Mouse (Mus musculus) liver, adult (tissue): Measurements from ENCODE around the gene Zfand3.

Experiments used
- GATA4 ChIP-seq: IDR thresholded peaks from 2 replicates; pipeline ENCODE4 v1.6.1; 2014; ENCODE audit warnings: mild to moderate bottlenecking, low read length; ENCODE audit not compliant: insufficient replicate concordance

Zfand3 gene

DNA sequence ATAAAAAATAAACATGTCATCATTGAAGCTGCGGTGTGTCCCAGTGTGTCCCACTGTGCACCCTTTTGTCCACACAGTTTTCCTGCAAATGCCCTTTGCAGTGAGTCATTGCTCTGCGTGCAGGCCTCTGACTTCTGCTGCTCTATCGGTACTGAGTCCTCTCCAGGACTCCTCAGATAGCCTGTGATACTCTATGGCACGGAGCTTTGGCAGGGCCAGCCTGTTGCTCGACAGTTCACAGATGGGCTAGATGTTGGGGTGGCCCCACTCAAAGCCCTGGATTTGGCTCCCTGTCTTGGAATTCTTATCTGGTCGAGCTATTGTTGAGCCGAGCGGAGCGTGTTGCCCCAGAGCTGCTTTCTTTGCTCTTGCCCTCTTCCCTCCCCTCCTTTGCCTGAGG is 160.3 kb downstream of the Zfand3 start:
- no peak for TF ChIP-seq GATA4

DNA sequence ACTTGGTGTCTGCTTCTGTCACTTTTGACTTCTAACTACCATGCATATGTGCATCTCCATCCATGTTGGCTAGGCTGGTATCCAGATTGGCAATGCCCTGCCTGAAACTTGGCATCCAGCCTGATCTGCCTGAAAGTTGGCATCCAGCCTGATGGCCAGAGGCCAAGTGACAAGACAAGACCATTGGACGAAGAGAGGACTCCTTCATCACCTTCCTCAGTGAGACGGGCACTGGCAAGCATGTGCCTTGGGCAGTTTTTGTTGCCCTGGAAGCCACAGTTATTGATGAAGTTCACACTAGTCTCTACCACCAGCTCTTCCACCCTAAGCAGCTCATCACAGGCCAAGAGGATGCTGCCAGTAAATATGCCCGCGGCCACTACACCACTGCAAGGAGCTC is 172.9 kb downstream of the Zfand3 start:
- TF ChIP-seq GATA4 = no peak

DNA sequence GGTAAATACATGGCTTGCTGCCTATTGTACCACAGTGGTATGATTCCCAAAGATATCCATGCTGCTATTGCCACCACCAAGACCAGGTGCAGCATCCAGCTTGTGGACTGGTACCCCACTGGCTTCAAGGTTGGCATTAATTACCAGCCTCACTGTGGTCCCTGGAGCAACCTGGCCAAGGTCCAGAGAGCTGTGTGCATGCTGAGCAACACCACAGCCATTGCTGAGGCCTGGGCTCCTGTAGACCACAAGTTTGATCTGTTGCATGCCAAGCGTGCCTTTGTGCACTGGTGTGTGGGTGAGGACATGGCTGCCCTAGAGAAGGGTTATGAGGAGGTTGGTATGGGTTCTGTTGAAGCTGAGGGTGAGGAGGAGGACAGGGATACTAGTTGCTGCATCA is 173.9 kb downstream of the Zfand3 start:
- no peak for TF ChIP-seq GATA4

DNA sequence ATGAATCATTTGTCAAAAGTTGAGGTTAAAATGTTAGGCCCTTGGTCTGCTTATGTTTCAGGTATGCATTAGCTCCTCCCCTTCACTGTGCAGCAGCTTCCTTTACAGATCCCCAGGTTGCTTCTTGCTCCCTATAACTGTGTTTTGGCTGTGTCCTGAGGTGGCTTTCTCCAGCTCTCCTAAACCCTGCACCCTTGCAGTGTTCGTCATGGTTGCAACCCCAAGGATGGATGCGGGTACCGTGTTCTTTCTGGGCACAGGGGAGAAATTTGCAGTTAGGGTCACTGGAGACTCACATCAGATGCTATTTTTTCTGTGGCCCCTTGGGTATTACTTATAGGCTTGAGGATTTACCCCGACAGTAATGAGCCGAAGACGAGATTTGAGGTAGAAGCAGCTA is 175.7 kb downstream of the Zfand3 start:
- TF ChIP-seq GATA4 = no peak

DNA sequence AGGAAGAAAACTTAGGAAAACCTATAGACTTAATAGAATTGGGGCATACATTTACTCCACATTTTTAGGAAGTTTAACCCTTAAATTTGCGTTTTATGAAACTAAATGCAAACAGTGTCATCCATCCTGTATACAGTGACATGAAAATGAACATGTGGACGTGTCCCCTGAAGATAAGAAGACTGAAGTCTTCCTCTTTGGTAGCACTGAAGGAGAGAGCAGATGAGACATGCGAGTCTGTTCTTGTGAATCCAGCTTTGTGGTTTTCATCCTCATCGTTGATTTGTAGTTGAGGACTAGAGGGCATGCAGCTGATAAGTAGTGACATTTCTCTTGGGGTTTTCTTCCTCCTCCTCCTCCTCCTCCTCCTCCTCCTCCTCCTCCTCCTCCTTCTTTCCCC is 177.0 kb downstream of the Zfand3 start:
- no peak for TF ChIP-seq GATA4

DNA sequence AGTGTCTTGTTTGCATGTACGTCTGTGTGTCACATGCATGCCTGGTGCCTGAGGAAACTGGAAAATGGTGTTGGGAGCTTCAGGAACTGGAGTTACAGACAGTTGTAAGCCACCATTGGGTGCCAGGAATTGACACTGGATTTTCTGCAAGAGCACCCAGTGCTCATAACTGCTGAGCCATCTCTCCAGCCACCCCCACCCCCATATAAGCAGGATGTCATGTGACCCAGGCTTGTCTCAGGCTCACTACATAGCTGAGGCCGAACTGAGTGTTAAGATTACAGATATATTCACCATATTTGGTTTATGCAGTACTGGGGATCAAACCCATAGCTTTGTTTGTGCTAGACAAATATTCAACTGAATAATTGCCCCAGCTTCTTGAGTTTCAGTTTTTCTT is 177.5 kb downstream of the Zfand3 start:
- no peak for TF ChIP-seq GATA4

DNA sequence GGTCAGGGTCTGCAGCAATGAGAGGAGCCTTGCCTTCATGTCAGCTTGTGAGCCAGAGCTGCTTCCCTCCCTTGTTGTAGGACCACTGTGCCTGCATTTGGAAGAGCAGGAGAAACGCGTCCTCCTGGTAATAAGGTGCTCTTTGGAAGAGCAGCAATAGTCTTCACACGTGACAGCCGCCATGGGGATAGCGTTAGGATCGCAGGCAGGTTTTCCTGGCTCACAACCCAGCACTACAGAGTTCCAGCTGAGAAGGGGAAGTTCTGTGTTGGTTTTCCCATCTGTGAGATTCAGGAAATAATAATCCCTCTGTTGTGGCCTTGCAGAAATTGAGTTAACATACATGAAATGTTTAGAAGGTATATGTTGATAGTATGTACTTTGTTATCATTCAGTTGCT is 179.0 kb downstream of the Zfand3 start:
- TF ChIP-seq GATA4 = no peak

DNA sequence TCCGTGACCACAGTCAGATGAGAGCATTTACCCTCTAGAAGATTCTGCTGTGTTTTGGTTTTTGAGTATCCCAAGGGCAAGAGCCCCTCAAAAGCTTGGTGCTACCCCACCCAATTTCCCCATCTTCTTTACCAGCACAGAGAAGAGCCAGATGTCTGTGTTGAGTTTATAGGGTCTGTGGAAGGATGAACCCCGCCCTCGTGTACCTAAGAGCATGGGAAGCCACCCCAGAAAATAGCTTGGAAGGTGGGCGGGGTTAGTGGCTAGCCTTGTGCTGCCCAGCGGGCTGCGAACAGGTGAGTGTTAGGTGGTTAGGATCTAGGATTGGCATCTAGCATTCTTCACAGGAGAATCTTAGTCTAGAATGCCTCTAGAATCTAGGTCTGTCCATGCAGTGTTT is 182.6 kb downstream of the Zfand3 start:
- TF ChIP-seq GATA4 = no peak

DNA sequence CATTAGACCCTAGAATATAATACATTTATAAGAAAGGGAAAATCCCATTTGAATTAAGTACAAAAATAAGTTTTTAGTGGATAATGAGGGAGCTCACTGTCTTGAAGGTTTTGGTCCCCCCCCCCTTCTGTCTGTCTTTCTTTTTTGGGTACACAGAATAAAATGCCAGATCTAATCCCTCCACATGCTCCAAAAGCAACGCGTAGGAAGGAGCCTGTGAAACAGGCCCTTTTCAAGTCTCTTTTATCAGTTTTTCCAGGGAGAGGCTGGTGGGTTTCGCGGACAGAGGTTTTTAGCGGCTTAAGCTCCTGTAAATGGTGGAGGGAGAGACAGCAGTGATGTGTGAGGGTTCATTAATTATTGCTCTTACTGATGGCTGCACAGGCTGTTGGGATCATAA is 183.0 kb downstream of the Zfand3 start:
- TF ChIP-seq GATA4 = no peak

DNA sequence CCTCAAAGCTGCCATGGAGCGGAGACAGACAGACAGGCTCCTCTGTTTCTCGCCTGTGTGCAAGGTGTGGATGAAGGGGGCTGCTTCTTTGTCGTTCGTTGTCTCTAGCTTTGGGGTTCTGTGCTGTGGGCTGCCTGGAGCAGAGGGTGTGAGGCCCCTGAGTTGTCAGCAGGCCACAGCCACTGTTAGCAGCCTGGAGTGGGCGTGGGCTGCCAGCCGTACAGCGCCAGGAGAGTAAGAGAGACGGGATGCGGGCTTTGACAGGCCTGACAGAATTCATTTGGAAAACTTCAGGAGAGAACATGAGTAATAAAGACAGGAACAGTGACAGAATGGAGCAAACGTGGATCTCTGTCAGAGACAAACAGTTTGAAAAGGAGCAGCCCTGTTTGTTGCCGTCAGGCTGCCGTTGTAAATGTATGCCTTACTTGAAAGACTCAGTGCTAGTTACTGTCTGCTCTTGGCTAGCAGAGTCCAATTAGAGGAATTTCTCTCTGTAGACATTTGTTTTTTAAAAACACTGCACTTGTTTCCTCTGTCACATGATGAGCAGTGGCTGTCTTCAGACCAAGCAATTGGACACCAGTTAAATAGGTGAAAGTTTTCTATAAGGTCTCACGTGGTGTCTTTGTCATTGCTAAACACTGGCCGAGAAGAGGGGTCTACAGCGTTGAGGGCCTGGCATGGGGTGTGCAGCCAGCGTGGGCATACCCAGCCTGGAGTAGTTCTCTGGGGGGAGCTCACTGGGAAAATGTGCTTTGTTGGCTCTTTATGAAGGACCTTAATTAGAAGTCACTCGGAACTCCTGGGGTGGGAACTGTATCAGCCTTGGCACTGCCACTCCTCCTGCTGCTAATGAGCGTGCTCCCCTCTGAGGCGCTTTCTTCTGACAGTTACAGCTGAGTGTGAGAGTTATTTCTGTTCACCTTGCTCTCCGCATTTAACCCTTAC is 183.8 kb downstream of the Zfand3 start:
- TF ChIP-seq GATA4 = no peak

DNA sequence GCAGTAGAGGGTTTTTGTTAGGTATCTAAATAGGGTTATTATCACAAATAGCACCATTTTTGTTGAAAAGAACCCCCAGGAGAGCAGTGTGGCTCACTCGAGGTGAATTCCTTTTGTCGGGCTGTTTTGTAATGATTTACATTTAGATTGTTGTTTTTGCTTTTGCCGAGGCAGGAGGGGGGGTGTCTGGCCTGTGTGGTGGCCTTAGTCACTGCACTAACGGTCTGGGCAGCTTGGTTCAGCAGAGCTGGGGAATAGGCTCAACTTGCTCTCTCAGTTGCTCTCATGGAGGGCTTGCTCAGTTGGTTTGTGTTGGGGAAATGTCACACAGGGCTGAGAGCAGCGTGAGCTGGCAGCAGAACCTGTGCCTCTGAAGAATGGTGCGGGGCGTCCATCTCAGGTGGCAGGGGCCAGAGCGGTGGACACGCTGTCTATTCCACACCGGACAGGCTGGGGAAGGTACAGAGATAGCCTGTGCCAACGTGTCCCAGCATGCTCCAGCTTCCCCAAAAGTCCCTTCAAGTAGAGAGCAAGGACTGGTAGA is 186.6 kb downstream of the Zfand3 start:
- TF ChIP-seq GATA4 = no peak

DNA sequence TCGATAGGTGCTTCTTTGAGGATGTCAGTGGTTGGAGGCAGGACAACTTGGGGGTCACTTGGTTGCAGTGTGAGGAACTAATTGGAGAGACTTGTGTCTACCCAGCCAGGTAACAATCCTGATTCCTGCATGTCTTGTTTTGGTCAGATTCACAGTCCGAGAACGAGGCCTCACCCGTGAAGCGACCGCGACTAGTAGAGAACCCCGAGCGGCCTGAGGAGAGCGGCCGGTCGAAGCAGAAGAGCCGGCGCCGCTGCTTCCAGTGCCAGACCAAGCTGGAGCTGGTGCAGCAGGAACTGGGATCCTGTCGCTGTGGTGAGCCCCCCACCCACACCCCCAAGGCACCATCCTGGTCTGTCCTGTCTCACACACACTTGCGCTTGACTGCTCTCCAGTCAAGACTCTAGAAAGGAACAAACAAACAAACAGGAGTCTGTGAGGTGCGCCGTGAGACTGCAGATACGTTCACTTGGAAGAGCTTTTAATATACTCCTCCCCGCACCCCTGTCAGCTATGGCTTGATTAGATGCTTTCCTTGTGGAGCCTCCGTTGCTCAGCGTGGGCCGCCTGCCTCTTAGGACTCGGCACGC is 188.0 kb downstream of the Zfand3 start:
- no peak for TF ChIP-seq GATA4

DNA sequence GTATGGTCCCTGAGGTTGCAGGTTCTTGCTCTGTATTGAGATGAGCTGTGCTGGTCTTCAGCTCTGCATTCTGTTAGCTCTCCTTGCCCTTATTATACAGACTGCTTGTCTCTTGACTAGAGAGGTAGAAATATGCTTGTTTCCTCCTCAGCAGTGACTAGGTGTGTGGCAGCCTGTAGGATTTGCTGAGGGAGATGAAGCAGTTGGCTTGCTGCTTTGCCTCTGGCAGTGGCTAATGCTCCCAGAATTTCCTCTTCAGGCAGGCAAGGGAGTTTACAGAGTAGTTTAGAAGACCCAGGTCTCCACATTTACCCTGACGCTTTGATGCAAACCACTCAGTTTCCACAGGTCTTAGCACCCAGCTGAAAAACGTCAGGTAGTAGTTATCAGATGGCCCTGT is 189.1 kb downstream of the Zfand3 start:
- no peak for TF ChIP-seq GATA4

DNA sequence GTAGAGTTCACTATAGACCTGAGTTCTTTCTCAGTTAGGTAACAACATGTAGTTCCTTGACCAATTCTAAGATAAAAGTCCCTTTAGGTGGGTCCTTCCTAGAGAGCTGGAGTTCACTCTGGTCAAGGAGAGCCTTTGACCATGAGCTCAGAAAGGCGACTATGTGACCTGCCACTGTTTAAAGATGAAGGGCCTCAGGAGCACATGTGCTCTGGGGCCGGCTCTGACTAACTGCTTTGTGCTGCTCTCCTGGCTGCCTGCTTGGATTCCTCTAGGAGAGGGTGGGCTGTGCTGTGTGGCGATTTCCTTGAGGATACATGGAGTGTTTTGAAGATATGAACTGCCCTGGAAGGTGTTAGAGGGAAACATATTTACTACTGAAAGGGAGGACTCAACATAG is 189.6 kb downstream of the Zfand3 start:
- no peak for TF ChIP-seq GATA4

DNA sequence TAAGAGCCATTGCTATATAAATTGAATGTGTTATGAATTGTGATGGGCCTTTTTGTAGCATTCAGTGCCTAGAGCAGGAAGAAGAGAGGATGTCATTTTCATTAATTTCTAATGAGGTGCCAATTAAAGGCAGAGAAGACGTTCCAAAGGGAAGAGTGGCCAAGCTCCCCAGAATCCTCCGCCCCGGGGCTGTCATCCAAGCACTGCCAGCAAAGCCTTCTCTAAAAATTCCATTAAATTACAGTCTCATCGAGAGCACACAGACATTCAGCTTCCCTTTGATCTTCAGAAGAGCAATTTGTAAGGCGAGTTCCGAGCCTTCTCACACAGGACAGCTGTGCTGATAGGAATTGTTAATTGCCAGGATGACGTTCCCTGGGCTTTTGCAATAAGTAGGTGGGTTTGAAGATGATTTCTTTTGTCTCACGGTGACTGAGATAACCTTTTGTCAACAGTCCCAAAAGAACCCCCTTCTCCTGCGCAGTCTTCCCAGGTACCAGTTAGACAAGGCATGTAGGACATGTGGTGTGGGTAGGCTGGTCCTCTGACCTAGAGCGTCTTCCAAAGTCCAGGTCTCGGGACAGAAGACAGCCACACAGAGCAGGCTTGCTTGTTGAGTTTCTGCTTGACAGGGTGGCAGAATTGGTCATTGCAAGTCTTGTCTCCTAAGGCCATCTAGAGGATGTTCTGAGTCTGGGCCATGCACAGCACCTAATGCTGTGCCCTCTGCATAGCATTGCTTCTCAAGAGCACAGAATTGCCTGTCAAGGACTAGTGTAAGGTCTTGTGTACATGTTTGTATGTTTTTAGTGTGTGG is 190.3 kb downstream of the Zfand3 start:
- no peak for TF ChIP-seq GATA4
